Mouse (Mus musculus): Measurements from ENCODE around the gene Lce1i.
"Not testable (repeated sequence)": the region's sequence is repeated elsewhere in the genome, so short reads cannot be mapped to it uniquely, and the experiment has no call there.

Lce1i gene

DNA sequence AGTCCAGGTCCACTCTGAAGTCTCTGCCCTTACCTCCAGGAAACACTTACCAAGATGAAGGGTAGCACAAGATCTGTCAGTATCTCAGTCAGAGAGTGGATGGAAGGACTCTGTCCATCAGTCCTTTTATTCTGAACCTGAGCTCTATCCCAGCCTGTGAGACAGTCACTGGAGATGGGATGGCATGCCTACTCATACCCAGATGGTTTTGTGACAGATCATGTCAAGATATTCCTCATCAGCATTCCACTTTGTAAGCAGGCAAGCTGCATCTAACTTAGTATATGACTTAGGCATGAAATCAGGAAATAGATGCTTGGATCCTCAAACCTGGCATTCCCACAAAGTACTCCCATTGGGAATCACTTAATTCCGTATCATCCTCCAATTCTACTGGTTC, at the start of gene Lce1i:
Lce1i (minus strand) TSS at position 101 of the 400 bp plus-strand sequence.
- no peak for DNase-seq

DNA sequence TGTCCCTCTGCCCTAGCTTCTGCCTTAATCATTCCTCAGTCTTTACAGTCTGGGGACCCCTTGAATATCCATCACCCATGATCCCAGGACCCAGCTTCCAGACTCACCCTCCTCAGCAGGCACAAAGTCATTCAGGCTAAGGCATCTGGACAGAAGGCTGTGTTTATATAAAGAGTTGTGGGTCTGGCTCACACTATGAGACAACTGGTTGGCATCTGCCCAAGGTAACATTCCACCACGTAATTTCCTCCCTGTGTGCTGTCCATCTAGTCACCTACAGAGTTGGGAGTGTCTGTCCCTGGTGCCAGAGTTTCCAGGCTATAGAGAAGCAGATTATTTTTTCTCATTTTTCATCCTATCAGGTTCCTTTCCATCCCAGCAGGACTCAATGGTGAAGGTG, 48.4 kb upstream of the Lce1i start, which contains the start of gene Kprp:
Kprp (minus strand) TSS at position 140 of the 400 bp plus-strand sequence.
- no peak for DNase-seq

DNA sequence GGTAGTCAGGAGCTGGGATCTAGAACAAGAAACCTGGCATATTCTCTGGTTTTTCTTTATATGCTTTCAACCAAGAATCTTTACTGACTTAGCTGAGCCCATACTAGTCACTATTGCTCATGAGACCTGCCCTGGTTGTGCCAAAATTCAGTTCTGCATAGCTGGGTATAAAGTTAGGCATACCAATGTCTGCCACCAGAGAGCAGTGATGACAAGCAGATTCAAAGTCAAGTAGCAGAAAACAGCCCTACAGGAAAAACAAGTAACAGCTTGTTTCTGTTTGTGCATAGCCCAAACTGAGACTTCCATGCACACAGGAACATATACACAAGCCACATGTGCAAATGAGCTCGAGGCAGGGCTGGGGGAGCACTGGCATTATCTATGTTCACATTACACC, 47.1 kb upstream of the Lce1i start:
- no peak for DNase-seq

DNA sequence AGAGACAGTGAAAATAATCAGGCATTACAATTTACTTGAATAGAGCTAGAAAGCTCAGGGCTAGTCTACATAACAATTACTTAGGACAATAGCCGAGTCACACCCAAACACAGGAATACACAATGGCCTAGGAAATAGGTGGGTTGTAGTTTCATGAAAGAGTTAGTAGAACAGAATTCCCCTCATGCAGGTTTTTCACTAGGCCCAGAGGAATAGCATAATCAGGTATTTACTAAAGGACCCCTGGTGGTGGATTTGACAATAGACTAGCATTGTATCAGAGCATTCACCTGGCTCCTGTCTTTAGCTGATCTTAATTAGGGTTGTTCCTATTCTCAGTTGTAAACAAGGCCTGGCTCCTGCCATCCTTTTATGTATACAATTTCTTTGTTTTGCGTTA, 37.3 kb upstream of the Lce1i start:
- DNase-seq, result not testable (repeated sequence)

DNA sequence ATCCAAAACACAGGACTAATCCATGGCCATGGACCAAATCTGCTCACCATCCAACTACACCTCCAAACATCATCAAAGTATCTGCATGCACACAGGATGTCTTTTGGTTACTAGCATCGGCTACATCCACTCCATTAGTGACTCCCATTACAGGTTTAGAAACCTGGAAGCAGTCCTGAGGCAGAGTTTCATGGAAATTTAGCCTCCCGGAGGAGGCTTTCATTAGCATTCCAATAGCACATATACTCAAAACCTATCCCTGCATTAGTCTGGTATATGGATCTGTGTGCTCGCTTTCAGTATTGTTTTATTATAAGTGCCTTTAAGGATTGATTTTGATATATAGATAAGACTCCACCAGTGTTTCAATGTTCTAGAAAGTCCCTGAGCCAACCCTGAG, 36.9 kb upstream of the Lce1i start:
- DNase-seq, result no peak

DNA sequence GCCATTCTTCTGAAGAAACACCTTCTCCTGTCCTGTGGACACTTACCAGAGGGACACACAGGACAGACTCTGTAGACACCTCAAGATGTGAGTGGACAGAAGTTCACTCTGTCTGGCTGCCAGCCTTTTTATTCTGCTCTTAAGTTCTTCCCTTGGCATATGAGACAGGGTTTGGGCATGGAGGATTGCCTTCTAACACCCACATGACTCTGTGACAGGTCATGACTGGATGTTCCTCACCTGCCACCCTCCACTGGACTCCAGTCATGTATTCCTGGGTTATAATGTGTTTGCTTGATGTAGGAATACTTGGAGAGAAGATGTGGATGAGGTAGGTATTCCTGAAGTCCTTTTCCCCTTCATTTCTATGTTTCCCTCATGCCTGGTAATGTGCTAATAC, 29.1 kb upstream of the Lce1i start, which contains the start of gene Lce1k:
Lce1k (minus strand) TSS at position 101 of the 400 bp plus-strand sequence.
- DNase-seq, result no peak

DNA sequence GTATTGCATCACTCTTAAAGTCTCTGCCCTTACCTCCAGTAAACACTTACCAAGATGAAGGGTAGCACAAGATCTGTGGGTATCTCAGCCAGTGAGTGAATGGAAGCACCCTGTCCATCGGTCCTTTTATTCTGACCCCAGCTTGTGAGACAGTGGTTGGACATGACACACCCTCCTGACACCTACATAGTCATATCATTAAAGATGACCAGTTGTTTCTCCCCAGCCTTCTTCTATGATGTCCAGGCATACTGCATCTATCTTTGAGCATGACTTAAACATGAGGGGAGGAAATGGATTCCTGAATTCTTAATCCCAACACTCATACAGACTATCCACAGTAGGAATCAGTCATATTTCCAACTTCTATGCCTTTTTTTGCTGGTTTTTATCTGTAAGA, 11.7 kb upstream of the Lce1i start, which contains the start of gene Lce1j:
Lce1j (minus strand) TSS at position 101 of the 400 bp plus-strand sequence.
- DNase-seq, result no peak

DNA sequence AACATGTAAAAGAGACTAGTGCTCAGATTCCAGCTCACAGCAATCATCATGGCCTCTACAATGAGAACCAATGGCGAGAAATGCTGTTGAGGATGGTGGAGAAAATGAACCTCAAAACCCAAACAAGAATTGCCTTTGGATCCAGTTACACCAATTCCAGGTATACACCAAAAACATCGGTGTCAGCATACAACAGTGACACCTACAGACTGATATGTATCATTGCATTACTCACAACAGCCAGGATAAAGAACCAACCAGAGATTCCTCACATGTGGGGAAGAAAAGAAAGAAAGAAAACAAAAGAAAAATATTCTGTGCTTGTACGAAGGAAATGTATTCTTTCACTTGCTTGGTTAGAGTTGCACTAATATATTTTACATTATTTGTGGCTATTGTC, 7.1 kb downstream of the Lce1i start:
- DNase-seq, result no peak

DNA sequence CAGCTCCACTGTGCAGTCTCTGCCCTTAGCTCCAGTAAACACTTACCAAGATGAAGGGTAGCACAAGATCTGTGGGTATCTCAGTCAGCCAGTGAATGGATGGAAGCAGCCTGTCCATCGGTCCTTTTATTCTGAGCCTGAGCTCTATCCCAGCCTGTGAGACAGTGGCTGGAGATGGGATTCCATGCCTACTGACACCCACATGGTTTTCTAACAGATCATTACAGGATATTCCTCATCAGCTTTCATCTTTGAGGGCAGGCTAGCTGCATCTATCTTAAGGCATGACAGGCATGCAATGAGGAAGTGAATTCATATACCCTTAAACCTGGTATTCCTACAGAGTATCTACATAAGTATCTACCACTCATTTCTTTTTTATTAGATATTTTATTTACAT, 13.7 kb downstream of the Lce1i start, which contains the start of gene Lce1h:
Lce1h (minus strand) TSS at position 101 of the 400 bp plus-strand sequence.
- no peak for DNase-seq

DNA sequence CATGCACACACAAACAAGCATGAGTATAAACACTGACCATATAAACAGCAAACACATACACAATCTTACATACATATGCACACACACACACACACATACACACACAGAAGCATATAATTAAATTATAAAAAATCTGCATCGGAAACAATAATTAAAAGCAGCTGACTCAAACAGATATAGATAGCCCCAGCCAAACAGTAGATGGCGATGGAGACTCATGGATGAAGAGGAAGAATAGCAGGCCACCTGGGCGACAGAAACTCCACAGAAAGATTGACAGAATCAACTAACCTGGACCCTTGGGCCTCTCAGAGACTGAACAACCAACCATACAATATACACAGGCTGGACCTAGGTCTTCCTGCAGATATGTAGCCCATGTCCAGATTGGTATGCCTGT, 25.5 kb downstream of the Lce1i start:
- DNase-seq, result no peak

DNA sequence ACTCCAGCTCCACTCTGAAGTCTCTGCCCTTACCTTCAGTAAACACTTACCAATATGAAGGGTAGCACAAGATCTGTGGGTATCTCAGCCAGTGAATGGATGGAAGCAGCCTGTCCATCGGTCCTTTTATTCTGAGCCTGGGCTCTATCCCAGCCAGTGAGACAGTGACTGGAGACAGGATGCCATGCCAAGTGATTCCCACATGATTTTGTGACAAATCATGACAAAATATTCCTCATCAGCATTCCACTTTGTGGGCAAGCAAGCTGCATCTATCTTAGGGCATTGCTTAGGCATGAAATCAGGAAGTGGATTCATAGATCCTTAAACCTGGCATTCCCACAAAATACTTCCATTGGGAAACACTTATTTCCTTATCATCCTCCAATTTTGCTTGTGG, 26.5 kb downstream of the Lce1i start, which contains the start of gene Lce1g:
Lce1g (minus strand) TSS at position 101 of the 400 bp plus-strand sequence.
- DNase-seq, result no peak

DNA sequence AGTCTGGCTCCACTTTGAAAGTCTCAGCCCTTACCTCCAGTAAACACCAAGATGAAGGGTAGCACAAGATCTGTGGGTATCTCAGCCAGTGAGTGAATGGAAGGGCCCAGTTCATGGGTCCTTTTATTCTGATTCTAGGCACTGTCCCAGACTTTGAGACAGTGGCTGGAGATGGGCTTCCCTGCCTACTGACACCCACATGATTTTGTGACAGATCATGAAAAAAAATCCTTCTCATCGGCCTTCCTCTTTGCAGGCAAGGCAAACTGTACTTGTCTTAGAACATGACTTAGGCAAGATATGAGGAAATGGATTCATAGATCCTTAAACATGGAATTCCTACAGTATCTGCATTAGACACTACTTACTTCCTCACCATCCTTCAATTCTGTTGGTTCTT, 39.7 kb downstream of the Lce1i start, which contains the start of gene Gm38119:
Gm38119 (minus strand) TSS at position 101 of the 400 bp plus-strand sequence.
- no peak for DNase-seq

All from kidney, postnatal 14 days (tissue).